ENCODE assay signal across 16 mouse cellular contexts in genomic region chr15:52191176-52191575, GRCm38 (mm10).
"Had no signal": no experiment of that assay in that cellular context is flagged by ENCODE, and none has a peak within 500 bp of the region (broad histone marks: within the 10 kb centered on the region; RNA-seq: fewer than 3 reads in every experiment).

No protein-coding gene starts in this region.

- H3K27ac ChIP-seq: neural tube, embryonic 13.5 days; neural tube, embryonic 15.5 days; stomach, embryonic 15.5 days; stomach, postnatal 0 days had no signal

- H3K4me3 ChIP-seq: neural tube, embryonic 13.5 days; neural tube, embryonic 15.5 days; stomach, embryonic 15.5 days had no signal

- H3K27me3 ChIP-seq: neural tube, embryonic 13.5 days; neural tube, embryonic 15.5 days; stomach, embryonic 15.5 days had no signal

- H3K36me3 ChIP-seq: neural tube, embryonic 13.5 days; neural tube, embryonic 15.5 days; stomach, embryonic 15.5 days had no signal

- H3K9me3 ChIP-seq: neural tube, embryonic 13.5 days; neural tube, embryonic 15.5 days; stomach, embryonic 15.5 days had no signal

- DNase-seq: retina, postnatal 1 day; right cerebral cortex, adult 18-20 months; right cerebral cortex, postnatal 14 days; right cerebral cortex, postnatal 25 days; right cerebral cortex, postnatal 4 days; spleen, adult 18-20 months; thymus, adult 18-20 months; thymus, adult 2 months; thymus, postnatal 14 days; thymus, postnatal 25 days; thymus, postnatal 36 days; thymus, postnatal 4 days had no signal

- H3K4me2 ChIP-seq: neural tube, embryonic 13.5 days; neural tube, embryonic 15.5 days; stomach, embryonic 15.5 days had no signal

- H3K4me1 ChIP-seq: neural tube, embryonic 13.5 days; neural tube, embryonic 15.5 days; stomach, embryonic 15.5 days had no signal

- H3K9ac ChIP-seq: neural tube, embryonic 13.5 days; neural tube, embryonic 15.5 days; stomach, embryonic 15.5 days had no signal
